Mouse (Mus musculus): Measurements from ENCODE around the gene Myo5a.

Myo5a gene

DNA sequence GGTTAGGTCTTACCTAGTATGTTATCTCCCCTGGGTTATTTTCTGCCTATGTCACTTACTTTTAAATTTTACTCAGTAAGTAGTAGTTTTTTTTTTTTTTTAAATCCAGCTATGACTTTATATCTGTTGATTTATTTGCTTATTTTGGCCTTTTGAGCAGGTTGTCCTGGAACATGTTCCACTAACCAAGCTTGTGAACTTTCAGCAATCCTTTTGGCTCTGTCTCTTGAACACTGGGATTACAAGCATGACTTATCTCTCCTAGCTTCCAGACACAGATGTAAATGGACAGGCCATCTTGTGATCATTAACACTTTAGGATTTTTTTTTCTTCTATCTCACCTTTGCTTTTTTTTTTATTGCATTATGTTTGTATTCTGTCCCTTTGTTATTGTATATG, 23.7 kb upstream of the Myo5a start:
- no peaks in the 10 kb centered on the region for H3K36me3 ChIP-seq (ENCODE audit: control insufficient read depth, insufficient read depth, low read length, poor library complexity, severe bottlenecking)
- DNase-seq (ENCODE audit: low read depth, low spot score): no peak

DNA sequence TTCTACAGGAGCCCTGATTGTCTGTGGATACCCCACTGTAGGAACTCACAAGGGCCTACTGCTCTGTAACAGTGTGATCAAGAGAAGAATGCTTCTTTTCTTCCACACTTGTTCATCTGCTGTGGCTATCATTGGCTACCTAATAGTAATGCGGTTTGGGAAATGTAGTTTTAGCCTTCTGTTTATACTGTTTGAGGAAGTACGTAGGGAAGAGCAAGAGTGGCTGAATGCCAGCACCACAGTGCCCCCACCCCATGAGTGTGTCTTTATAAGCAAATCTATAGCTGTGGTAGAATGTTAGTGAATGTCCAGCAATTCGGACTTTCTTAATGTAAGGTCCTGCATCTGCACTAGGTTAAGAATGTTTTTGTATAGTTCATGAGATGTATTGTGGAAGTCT, 21.7 kb upstream of the Myo5a start:
- Histone ChIP-seq H3K27me3 (ENCODE audit: control insufficient read depth, insufficient read depth, low read length, poor library complexity, severe bottlenecking) (no peaks in the 10 kb centered on the region), H3K36me3 (ENCODE audit: control insufficient read depth, insufficient read depth, low read length, poor library complexity, severe bottlenecking) (no peaks in the 10 kb centered on the region)
- no peak for DNase-seq (ENCODE audit: low read depth, low spot score)

More for the DNA sequence above, 23.7 kb upstream of the Myo5a start:
- no peaks in the 10 kb centered on the region for H3K27me3 ChIP-seq (ENCODE audit: control insufficient read depth, insufficient read depth, low read length, poor library complexity, severe bottlenecking)

DNA sequence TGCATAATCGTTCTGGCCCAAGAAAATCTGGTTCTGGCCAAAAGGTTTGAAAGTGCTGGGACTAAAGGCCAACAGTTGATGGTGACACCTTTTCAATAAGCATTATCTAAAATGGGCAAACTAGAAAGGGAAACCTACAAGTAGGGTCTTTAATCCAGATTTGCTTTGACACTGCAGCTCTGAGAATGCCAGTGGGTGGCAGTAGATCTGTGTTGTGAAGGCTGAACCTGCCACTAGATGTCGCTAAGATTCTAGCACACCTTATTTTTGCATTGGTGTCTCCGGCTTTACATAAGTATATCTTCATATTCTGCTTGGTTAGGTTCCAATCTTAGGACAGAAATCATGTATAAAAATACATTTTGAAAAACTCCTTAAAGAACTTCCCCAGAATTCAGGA, 20.8 kb upstream of the Myo5a start:
- DNase-seq (ENCODE audit: low read depth, low spot score): peak; percentile 88
- no peaks in the 10 kb centered on the region for H3K36me3 ChIP-seq (ENCODE audit: control insufficient read depth, insufficient read depth, low read length, poor library complexity, severe bottlenecking)
- no peaks in the 10 kb centered on the region for H3K27me3 ChIP-seq (ENCODE audit: control insufficient read depth, insufficient read depth, low read length, poor library complexity, severe bottlenecking)

DNA sequence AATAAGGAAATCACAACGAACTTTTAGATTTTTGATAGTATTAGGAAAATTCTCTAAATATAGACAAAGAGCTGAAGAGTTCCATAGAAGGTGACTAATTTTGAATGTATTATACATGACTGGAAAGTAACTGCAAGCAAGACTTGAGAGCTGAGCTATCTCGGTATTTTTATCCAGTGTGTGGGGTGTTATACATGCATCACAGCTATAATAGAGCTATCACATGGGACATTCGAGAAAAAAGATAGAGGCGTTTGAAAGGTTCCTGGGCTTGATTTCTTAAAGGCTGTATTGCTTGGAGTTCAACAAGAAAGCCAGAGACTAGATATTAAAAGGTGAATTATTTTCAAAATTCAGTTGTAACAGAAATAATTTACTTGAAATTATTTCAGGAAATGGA, 19.0 kb upstream of the Myo5a start:
- H3K27me3 ChIP-seq (ENCODE audit: control insufficient read depth, insufficient read depth, low read length, poor library complexity, severe bottlenecking): no peaks in the 10 kb centered on the region
- 0 out of 2 replicates have a peak, but pooled peaks cover 5% of the 10 kb centered on the region for H3K36me3 ChIP-seq (ENCODE audit: control insufficient read depth, insufficient read depth, low read length, poor library complexity, severe bottlenecking)
- DNase-seq (ENCODE audit: low read depth, low spot score): no peak

DNA sequence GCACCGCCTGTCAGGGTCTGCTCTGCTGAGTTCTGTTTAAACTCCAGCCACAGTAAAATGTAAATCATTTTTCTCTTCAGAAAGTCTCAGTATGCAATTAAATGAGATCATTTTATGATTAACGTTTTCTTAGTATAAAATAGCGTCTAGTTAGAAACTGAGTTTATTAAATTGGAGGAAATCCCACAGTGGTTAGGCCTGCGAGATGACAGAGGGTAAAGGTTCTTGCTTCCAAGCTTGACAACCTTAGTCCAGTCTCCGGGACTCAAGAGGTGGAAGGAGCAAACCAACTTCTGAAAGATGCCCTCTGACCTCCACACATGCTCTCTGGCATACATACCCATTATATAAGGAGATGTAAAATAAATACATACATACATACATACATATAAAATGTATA, 15.8 kb upstream of the Myo5a start:
- DNase-seq (ENCODE audit: low read depth, low spot score): no peak
- Histone ChIP-seq H3K27me3 (ENCODE audit: control insufficient read depth, insufficient read depth, low read length, poor library complexity, severe bottlenecking) (no peaks in the 10 kb centered on the region), H3K36me3 (ENCODE audit: control insufficient read depth, insufficient read depth, low read length, poor library complexity, severe bottlenecking) (0 out of 2 replicates have a peak, but pooled peaks cover 11% of the 10 kb centered on the region)

DNA sequence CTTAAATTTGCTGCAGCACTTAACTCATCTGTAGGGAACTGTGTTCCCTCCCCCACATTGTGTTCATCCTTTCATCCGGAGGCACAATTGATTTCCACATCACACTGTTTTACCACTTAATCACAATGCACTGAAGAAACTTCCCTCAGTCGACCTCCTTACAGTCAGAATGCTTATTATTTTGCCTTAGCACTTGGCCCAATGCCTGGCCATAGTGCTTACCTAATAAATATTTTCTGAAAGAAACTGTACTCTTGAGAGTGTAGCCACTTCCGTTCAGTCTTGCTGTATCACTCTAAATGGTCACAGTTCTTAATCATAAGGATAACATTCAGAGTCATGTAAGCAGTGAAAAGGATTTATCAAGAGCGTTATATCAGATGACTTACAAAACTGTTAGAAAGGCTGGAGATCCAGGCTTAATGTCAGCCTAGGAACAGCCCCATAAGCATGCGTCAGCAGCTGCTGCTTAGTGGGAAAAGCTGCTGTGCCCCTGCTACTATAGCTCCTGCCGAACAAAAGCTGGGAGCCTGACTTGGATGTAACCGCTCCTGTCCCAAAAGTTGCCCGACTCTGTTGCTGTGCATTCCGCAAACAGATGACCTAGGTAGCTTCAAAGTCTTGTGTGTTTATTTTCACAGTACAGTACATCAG, 6.0 kb upstream of the Myo5a start:
- no peak for DNase-seq (ENCODE audit: low read depth, low spot score)
- H3K36me3 ChIP-seq (ENCODE audit: control insufficient read depth, insufficient read depth, low read length, poor library complexity, severe bottlenecking): 0 out of 2 replicates have a peak, but pooled peaks cover 5% of the 10 kb centered on the region

DNA sequence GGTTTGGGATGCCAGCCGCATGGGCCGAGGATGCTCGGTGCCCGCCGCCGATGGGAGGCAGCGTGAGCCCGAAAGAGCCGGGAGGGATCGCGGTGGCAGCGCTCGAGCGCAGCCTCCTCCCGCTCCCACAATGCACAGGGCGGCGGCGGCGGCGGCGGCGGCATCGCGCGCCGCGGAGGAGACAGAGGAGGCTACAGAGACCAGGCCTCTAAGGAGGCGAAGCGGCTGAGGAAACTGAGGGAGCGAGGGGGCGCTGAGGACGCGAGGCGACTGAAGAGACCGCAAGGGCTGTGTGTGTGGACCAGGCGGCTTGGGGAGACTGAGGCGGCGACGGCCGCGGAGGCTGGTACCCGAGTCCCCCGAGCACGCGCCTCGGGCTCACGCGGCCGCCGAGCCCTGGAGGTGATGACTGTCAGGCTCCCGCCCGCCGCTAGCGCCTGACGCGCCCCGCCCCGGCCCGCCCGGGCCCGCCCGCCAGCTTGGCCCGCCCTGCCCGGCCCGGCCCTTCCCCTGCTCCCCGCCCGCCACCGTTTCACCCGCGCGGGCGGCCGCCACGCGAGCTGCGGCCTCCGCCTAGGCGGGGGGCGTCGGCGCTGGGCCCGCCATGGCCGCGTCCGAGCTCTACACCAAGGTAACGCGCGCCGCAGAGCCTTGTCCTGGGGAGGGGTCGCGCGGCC, 352 bp downstream of the Myo5a start:
- Histone ChIP-seq H3K36me3 (ENCODE audit: control insufficient read depth, insufficient read depth, low read length, poor library complexity, severe bottlenecking) (no peaks in the 10 kb centered on the region), H3K27me3 (ENCODE audit: control insufficient read depth, insufficient read depth, low read length, poor library complexity, severe bottlenecking) (no peaks in the 10 kb centered on the region)
- DNase-seq (ENCODE audit: low read depth, low spot score): peak; percentile 81

More for the DNA sequence above, 6.0 kb upstream of the Myo5a start:
- H3K27me3 ChIP-seq (ENCODE audit: control insufficient read depth, insufficient read depth, low read length, poor library complexity, severe bottlenecking): no peaks in the 10 kb centered on the region

DNA sequence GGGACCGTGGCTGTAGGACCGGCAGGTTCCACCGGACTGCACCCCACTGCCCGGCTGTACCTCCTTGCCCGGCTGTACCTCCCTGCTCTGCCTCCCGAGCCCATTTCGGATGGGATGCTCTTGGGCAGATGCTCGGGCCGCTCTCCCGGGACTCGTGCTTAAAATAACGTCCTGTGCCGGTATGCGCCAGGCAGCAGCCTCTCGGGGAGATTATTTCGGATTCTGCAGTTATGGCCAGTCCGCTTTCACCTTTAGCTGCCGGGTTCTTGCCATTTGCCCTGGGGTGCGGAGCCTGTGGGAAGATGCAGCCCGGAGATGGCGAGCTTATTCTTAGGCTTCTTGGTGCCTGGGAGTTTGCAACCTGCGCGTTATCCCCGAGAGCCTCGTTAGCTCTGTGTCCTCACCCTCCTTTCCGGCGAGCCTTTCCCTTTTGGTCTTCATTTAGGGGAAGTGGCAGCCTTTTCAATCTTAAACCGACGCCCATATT, 934 bp downstream of the Myo5a start:
- peak; percentile 58 for DNase-seq (ENCODE audit: low read depth, low spot score)

DNA sequence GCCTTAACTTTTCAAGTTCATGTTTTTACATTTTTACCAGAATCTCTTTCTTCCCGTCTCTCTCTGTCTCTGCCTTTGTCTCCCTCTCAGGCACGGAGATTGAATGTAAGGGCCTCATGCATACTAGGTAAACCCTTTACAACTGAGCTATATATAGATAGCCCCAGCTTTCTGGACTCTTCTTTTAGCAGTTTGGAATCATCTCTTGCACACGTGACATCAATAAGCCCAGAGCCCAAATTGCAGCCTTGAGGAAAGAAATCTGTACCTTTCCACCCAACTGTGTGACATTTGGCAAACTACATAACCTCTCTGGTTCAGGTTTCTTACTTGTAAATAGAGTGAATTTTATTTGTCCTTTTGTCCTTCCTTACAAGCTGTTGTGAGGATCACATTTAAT, 1.5 kb downstream of the Myo5a start:
- Histone ChIP-seq H3K36me3 (ENCODE audit: control insufficient read depth, insufficient read depth, low read length, poor library complexity, severe bottlenecking) (no peaks in the 10 kb centered on the region), H3K27me3 (ENCODE audit: control insufficient read depth, insufficient read depth, low read length, poor library complexity, severe bottlenecking) (no peaks in the 10 kb centered on the region)
- no peak for DNase-seq (ENCODE audit: low read depth, low spot score)

More for the DNA sequence above, 934 bp downstream of the Myo5a start:
- no peaks in the 10 kb centered on the region for H3K36me3 ChIP-seq (ENCODE audit: control insufficient read depth, insufficient read depth, low read length, poor library complexity, severe bottlenecking)
- no peaks in the 10 kb centered on the region for H3K27me3 ChIP-seq (ENCODE audit: control insufficient read depth, insufficient read depth, low read length, poor library complexity, severe bottlenecking)

DNA sequence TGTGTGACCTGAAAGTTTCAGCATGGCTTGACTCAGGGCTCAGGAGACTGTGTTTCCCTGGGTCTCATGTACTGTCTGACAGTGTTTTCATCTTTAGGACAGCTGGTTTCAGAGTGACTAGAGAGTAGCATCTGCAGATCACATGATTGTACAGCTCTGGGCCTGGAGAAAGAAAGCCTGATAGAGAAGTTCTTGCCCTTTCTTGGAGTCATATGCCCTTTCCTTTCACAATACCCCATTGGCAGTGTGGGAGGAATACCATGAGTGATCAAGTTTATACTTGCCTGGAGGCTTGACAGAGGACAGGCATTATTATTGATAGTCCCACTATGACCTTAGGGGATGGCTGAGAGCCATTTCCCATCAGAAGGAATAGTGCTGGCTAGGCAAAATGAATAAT, 6.4 kb downstream of the Myo5a start:
- DNase-seq (ENCODE audit: low read depth, low spot score): no peak
- H3K36me3 ChIP-seq (ENCODE audit: control insufficient read depth, insufficient read depth, low read length, poor library complexity, severe bottlenecking): no peaks in the 10 kb centered on the region
- no peaks in the 10 kb centered on the region for H3K27me3 ChIP-seq (ENCODE audit: control insufficient read depth, insufficient read depth, low read length, poor library complexity, severe bottlenecking)

DNA sequence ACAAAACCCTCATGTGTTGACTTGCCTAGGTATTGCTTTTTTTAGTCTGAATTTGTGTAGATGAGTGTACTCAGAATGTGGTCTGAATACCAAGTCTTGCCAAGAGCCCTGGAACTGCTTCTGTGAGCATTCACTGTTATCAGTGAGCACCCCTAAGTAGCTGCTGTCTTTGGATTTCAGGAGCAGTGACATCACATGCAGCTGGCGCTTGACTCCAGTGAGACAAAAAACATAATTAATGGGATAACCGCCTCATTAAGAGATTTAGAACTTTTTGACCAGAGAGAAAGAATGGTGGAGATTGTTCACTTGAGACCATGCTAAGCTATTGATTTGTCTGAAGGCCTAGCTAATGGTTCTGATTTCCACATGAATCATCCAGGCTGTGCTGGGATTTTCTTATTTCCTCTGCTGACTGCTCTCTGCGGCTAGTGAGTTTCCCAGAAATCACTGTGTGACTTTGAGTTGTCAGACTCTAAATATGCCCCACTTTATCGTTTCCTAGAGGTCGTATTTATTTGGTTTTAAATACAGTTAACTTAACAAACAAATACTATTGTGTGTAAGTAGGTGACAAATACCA, 14.5 kb downstream of the Myo5a start:
- DNase-seq (ENCODE audit: low read depth, low spot score): no peak
- no peaks in the 10 kb centered on the region for H3K27me3 ChIP-seq (ENCODE audit: control insufficient read depth, insufficient read depth, low read length, poor library complexity, severe bottlenecking)
- H3K36me3 ChIP-seq (ENCODE audit: control insufficient read depth, insufficient read depth, low read length, poor library complexity, severe bottlenecking): no peaks in the 10 kb centered on the region

DNA sequence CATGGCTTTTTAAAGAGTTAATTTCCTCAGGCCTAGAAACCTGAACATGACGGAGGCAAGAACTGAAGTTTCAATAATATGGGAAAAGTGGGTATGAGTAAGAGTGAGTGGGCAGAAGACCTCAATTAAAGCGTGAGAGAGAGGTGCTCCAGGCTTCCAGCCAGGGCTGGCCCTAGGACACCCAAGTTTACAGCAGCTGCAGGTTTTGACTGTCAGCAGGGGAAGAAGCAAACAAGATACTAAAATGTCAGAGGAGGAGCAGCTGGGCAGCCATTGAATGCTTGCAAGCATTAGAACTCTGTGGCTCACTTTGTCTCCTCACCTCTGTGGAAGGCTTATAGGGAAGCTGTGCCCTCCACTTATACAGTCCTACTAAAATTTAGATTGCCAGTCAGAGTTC, 17.0 kb downstream of the Myo5a start:
- Histone ChIP-seq H3K27me3 (ENCODE audit: control insufficient read depth, insufficient read depth, low read length, poor library complexity, severe bottlenecking) (no peaks in the 10 kb centered on the region), H3K36me3 (ENCODE audit: control insufficient read depth, insufficient read depth, low read length, poor library complexity, severe bottlenecking) (no peaks in the 10 kb centered on the region)
- no peak for DNase-seq (ENCODE audit: low read depth, low spot score)

DNA sequence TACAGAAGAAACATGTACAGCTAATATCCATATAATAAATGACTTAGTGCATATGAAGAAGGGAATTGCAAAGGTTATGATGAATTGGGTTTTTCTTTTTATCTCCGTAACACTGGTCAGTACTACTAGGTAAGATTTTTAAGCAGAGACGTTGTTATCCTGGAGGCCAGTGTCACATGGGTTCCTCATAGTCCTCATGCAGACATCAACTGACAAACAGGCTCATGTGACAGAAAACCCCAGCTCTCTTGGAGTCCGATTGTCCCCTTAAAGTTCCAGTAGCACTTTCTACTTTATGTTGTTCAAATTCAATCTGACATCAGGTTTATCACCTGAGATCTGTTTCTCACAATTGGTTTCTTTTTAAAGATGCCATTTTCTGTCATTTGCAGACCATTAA, 18.5 kb downstream of the Myo5a start:
- H3K27me3 ChIP-seq (ENCODE audit: control insufficient read depth, insufficient read depth, low read length, poor library complexity, severe bottlenecking): no peaks in the 10 kb centered on the region
- H3K36me3 ChIP-seq (ENCODE audit: control insufficient read depth, insufficient read depth, low read length, poor library complexity, severe bottlenecking): no peaks in the 10 kb centered on the region
- no peak for DNase-seq (ENCODE audit: low read depth, low spot score)

DNA sequence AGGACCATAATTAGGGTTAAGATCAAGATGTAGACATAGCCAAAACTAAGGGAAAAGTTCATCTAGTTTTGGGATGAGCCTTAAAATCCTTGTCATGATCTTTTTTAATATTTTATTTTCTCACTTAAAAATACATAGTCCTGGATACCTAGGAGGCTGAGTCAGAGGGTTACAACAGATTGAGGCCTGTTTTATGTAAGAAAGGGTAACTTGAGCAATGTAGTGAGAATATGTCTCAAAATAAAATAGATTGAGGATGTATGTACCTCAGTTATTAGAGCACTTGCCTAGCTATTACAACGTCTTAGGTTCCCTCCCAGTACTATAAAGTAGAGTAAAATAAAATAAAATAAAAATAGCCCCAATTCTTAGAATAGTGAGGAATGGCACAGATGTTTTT, 21.3 kb downstream of the Myo5a start:
- no peaks in the 10 kb centered on the region for H3K27me3 ChIP-seq (ENCODE audit: control insufficient read depth, insufficient read depth, low read length, poor library complexity, severe bottlenecking)
- no peak for DNase-seq (ENCODE audit: low read depth, low spot score)
- no peaks in the 10 kb centered on the region for H3K36me3 ChIP-seq (ENCODE audit: control insufficient read depth, insufficient read depth, low read length, poor library complexity, severe bottlenecking)

DNA sequence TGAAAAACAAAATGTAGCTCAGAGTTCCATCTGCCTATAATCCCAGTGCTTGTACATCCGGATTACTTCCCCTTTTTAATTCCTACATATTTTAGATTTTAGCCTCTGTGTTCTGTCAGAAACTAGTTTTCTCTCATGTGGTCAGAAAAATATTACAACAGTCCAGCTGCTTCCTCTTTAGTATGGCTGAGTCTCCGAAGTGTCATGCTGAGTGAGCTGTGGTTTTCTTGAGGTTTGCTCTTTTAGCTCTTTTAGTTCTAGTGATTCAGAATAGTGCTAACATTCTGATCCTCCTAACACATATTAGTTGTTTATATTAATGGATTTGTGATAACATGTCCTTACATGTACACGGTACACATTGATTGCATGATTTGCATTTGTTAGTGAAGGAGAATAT, 23.9 kb downstream of the Myo5a start:
- DNase-seq (ENCODE audit: low read depth, low spot score): peak; percentile 42

More for the DNA sequence above, 23.9 kb downstream of the Myo5a start:
- Histone ChIP-seq H3K36me3 (ENCODE audit: control insufficient read depth, insufficient read depth, low read length, poor library complexity, severe bottlenecking) (no peaks in the 10 kb centered on the region), H3K27me3 (ENCODE audit: control insufficient read depth, insufficient read depth, low read length, poor library complexity, severe bottlenecking) (no peaks in the 10 kb centered on the region)

All from splenic B cell, adult 2 months (primary cell).